Mouse (Mus musculus) kidney, adult 2 months (tissue): Measurements from ENCODE around the gene Mmp25.

Source experiments
- CTCF ChIP-seq: fragments of 200-500 bp; conservative IDR thresholded peaks from 2 replicates; pipeline ENCODE4 v1.5.1; 2011; ENCODE audit warnings: low read depth, mild to moderate bottlenecking, control low read depth, low read length, moderate library complexity, mixed read lengths; ENCODE audit not compliant: insufficient read depth, insufficient read length
- POLR2A ChIP-seq: fragments of 200-500 bp; IDR thresholded peaks from one replicate; pipeline ENCODE4 v1.6.1; 2011; ENCODE audit warnings: low read depth, low read length, control low read depth

GRCm38 (mm10) chr17:23592926-23593300 lies 52.2 kb downstream of the Mmp25 start:
- no peak for TF ChIP-seq POLR2A
- no peak for TF ChIP-seq CTCF
